Mouse (Mus musculus) intestine, embryonic 16.5 days (tissue): ENCODE measurements around the gene Atl3. TPM values are rescaled to one million over a fixed set of nuclear protein-coding genes. Genes with fewer than 3 reads are reported as not detected.
A peak's percentile ranks its signal among the peaks of the same experiment; 100 is the strongest.

ENCODE experiments used
- ATAC-seq: fragments of 200-750 bp; cut with Nextera tagmentation; 2 replicates; pipeline ENCODE4 v1.8.0; 2017; ENCODE audit warnings: moderate TSS enrichment, moderate library complexity
- H3K27ac ChIP-seq: fragments of 300-500 bp; sonication (generic); 2 replicates; pipeline ENCODE4 v1.5.1; 2014; ENCODE audit warnings: mild to moderate bottlenecking, low read length
- H3K27me3 ChIP-seq: fragments of 300-500 bp; sonication (generic); replicated peaks from 2 replicates; pipeline ENCODE4 v1.6.1; 2014; ENCODE audit warnings: low read length, control low read depth, mixed read lengths; ENCODE audit not compliant: control insufficient read depth, insufficient read depth
- H3K36me3 ChIP-seq: fragments of 300-500 bp; sonication (generic); 2 replicates; pipeline ENCODE4 v1.6.1; 2014; ENCODE audit warnings: low read length, control low read depth; ENCODE audit not compliant: control insufficient read depth, insufficient read depth
- H3K4me1 ChIP-seq: fragments of 300-500 bp; sonication (generic); 2 replicates; pipeline ENCODE4 v1.6.1; 2014; ENCODE audit warnings: low read length, control low read depth, mixed read lengths; ENCODE audit not compliant: control insufficient read depth, insufficient read depth
- H3K4me2 ChIP-seq: fragments of 300-500 bp; sonication (generic); 2 replicates; pipeline ENCODE4 v1.6.1; 2014; ENCODE audit warnings: low read depth, low read length, control low read depth
- H3K4me3 ChIP-seq: fragments of 300-500 bp; sonication (generic); 2 replicates; pipeline ENCODE4 v1.5.1; 2014; ENCODE audit warnings: mild to moderate bottlenecking, low read length
- H3K9ac ChIP-seq: fragments of 300-500 bp; sonication (generic); 2 replicates; pipeline ENCODE4 v1.6.1; 2014; ENCODE audit warnings: low read depth, low read length
- H3K9me3 ChIP-seq: fragments of 300-500 bp; sonication (generic); 2 replicates; pipeline ENCODE4 v1.6.1; 2016; ENCODE audit warnings: low read length, control low read depth; ENCODE audit not compliant: control insufficient read depth
- WGBS: fragments of 180-500 bp; shearing (Covaris S2); extraction: QIAGEN DNeasy Blood & Tissue Kit; methylation state at CpG from one replicate; pipeline ENCODE4 v1.1.7; 2014; 5-methylcytosine and 5-hydroxymethylcytosine counted together
- polyA plus RNA-seq: library from polyadenylated mRNA; unstranded; fragments of >200 nt; fragmentation: Nextera tagmentation; extraction: Ambion mirVana; gene quantifications from 2 replicates; pipeline ENCODE4 v1.2.1, GENCODE M21; 2015

Atl3 gene
- 6.1 and 7.7 TPM in 2 replicates for polyA plus RNA-seq

DNA sequence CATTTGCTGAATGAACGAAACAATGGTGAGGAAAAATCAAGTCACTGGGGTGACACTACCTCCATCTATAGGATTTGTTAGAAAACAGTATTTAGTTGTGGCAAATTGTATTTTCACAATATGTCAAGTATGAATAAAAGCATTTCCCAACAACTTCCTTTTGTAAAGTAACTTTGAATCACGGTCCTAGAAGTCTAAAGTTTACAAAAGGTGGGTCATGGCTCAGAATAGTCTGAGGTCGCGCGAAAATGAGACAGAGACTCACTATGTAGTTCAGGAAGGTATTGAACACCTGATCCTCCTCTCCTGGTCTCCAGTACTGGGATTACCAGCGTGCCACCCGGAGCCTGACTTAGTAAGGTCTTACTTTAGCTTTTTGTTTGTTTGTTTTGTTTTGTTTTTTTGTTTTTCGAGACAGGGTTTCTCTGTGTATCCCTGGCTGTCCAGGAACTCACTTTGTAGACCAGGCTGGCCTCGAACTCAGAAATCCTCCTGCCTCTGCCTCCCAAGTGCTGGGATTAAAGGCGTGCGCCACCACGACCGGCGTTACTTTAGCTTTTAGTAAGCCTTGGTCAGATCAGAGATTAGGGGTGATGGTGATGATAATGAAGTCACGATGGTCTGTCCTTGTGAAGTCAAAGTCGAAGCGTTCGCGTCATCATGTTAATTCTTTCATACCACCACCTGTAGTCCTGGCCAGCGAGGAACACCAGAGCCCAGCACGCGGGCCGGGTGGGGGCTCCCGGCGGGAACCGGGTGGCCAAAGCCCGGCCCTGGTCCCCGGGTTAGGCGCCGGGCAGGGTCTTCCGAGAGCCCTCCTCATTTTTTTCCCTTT, at the start of gene Atl3:
Gene Atl3, plus strand, starts transcription at position 689 of the 835 bp plus-strand sequence.
- Histone ChIP-seq H3K27ac (peak within 1 kb of the TSS; percentile 99), H3K4me3 (peak within 1 kb of the TSS; percentile 78), H3K27me3 (no peaks in the 10 kb centered on the region), H3K4me1 (peaks cover 2% of the 10 kb centered on the region; the same call in 1 of the 2 replicates), H3K4me2 (peak within 1 kb of the TSS; percentile 77), H3K9ac (peak within 1 kb of the TSS; percentile 95), H3K36me3 (no peaks in the 10 kb centered on the region), H3K9me3 (no peaks in the 10 kb centered on the region)
- ATAC-seq: no peak
- 26% methylated on average over 31 of the region's 31 CpGs for WGBS

DNA sequence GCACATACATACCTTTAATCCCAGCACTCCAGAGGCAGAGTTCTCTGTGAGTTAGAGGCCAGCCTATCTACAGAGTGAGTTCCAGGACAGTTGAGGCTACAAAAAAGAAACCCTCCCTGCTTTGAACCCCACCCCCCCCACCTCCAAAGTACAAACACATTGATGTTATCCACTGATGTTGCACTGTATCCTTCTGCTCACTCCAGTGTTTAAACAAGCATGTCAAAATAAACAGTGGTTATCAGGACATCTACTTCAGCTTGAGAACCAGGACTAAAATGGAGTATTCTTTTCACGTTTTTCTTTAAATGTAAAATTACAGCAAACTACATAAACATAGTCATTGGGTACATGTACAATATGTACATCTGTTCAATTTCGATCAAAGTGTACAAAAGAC, 48.7 kb upstream of the Atl3 start:
- Histone ChIP-seq H3K27me3 (no peaks in the 10 kb centered on the region), H3K36me3 (no peaks in the 10 kb centered on the region), H3K9me3 (no peaks in the 10 kb centered on the region), H3K4me2 (no peak overlapping the region), H3K27ac (no peak overlapping the region), H3K9ac (no peak overlapping the region), H3K4me1 (peaks cover 6% of the 10 kb centered on the region), H3K4me3 (no peak overlapping the region)
- no peak for ATAC-seq
- WGBS: 77% methylated on average over 2 of the region's 2 CpGs

DNA sequence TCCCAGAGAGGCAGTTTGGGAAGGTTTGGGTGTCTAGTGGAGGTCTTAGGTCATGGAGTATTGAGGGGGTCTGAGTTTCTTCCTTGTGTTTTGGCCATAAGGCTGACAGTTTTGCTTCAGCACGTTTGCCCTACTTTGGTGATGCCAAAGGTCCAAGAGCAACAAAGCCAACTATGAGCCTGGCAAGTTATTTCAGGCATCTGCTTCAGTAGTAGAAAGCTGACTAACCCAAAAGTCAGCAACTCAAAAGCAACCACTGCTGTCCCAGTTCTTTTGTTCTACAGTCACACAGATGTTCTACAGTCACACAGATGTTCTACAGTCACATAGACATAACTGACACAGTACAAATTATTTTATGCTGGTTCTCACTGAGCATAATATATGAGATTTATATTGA, 48.2 kb upstream of the Atl3 start:
- Histone ChIP-seq H3K9ac (no peak overlapping the region), H3K4me1 (peaks cover 6% of the 10 kb centered on the region), H3K4me2 (no peak overlapping the region), H3K4me3 (no peak overlapping the region), H3K27ac (no peak overlapping the region), H3K9me3 (no peaks in the 10 kb centered on the region), H3K36me3 (no peaks in the 10 kb centered on the region), H3K27me3 (no peaks in the 10 kb centered on the region)
- no peak for ATAC-seq
- WGBS: 93% methylated on average over 1 of the region's 1 CpGs

DNA sequence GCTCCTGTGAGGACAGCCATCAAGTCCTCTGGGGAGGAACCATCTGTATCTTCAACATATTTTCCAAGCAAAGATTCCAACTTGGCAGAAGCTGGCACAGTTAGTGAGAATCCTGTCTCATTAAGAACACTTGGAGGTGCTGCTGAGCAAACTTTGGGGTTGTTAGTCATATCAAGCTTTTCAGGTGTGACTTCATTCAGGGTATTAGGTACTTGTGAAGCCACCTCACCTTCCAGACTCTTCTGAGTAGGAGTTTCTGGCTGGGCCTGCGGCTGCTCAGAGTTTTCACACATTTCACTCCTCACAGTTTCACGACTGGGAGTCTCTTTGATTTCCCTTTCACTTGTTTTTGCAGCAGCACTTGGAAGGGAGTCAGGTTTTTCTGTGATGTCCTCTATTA, 37.0 kb upstream of the Atl3 start:
- H3K27ac ChIP-seq: no peak overlapping the region
- H3K9me3 ChIP-seq: no peaks in the 10 kb centered on the region
- ATAC-seq: no peak
- H3K36me3 ChIP-seq: no peaks in the 10 kb centered on the region
- H3K4me1 ChIP-seq: 0 out of 2 replicates have a peak, but pooled peaks cover under 1% of the 10 kb centered on the region
- H3K9ac ChIP-seq: no peak overlapping the region
- 69% methylated on average over 2 of the region's 2 CpGs for WGBS
- H3K4me2 ChIP-seq: no peak overlapping the region
- H3K27me3 ChIP-seq: no peaks in the 10 kb centered on the region
- H3K4me3 ChIP-seq: no peak overlapping the region

DNA sequence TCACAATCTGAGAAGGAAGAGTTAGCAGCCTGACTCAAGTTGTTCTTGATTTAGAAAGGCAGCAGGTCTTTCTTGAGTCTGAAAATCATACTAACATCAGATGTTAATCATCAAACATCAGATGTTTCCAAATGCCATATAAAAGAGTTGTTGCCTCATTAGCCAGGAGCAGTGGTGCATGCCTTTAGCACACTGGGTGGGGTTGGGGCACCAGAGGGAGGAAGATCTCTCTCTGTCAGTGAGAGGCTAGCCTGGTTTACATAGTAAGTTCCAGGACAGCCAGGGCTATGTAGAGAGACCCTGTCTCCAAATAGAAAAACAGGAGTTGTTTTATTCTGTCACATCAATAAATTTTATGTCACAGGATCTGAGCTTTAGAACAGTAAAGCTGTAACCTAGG, 34.9 kb upstream of the Atl3 start:
- Histone ChIP-seq H3K9me3 (no peaks in the 10 kb centered on the region), H3K9ac (no peak overlapping the region), H3K27me3 (no peaks in the 10 kb centered on the region), H3K27ac (no peak overlapping the region), H3K4me3 (no peak overlapping the region), H3K4me1 (no peaks in the 10 kb centered on the region), H3K4me2 (no peak overlapping the region), H3K36me3 (no peaks in the 10 kb centered on the region)
- ATAC-seq: no peak

DNA sequence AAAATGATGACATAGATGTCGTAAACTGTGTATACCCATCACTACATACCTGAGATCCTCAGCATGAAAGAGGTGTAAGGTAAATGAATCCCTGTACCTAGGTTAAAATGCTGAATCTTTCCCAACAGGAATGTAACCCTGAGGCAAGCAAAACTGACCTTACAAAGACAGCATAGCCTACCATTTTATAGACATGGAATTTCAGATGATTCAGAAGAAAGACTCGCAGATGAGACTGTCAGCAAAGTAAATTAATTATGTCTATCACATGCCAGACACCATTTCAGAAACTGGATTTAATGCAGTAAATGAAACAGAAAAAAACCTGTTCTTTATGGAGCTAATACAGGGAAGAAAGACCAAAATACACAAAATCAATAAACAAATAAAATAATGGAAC, 34.5 kb upstream of the Atl3 start:
- H3K36me3 ChIP-seq: no peaks in the 10 kb centered on the region
- WGBS: 84% methylated on average over 2 of the region's 2 CpGs
- H3K27ac ChIP-seq: no peak overlapping the region
- ATAC-seq: no peak
- no peak overlapping the region for H3K4me3 ChIP-seq
- no peaks in the 10 kb centered on the region for H3K9me3 ChIP-seq
- H3K27me3 ChIP-seq: no peaks in the 10 kb centered on the region
- H3K4me2 ChIP-seq: no peak overlapping the region
- H3K9ac ChIP-seq: no peak overlapping the region
- no peaks in the 10 kb centered on the region for H3K4me1 ChIP-seq

DNA sequence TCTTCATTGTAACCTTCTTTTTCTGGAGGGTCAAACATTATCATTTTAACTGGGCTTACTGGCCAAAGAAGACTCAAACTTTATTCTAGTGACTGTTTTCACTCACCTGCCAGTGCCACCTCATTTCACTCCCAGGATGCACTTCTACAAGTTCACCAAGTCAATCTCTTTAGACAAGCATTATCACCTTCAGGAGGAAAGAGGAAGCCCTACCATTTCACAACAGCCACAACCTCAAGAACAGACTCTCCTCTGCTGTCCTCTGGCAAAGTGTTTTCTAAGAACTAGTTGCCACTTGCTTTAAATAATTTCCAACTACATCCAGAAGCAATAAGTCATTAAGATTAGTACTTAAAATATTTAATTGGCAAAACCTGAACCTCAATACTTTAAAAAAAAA, 25.9 kb upstream of the Atl3 start:
- Histone ChIP-seq H3K9me3 (no peaks in the 10 kb centered on the region), H3K4me1 (0 out of 2 replicates have a peak, but pooled peaks cover 3% of the 10 kb centered on the region), H3K4me2 (no peak overlapping the region), H3K36me3 (no peaks in the 10 kb centered on the region), H3K27ac (no peak overlapping the region), H3K9ac (no peak overlapping the region), H3K27me3 (no peaks in the 10 kb centered on the region), H3K4me3 (no peak overlapping the region)
- no peak for ATAC-seq

DNA sequence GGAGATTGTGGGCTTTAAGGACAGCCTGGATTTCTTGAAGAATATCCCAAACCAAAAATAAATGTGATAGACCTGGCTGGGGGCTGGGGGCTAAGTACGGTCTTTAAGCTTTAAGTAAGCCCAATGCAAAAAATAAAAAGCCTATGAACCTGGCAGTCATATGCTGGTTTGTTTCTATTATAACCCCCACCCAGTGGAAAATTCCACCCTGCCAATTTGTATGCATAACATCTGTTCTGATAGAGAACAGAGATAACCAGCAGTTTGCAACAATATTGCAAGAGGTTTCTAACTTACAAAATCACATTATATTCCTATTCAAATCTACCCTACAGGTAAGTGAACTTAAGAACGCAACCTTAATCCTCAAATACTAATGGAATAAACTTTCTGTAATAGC, 23.2 kb upstream of the Atl3 start:
- Histone ChIP-seq H3K4me1 (0 out of 2 replicates have a peak, but pooled peaks cover 3% of the 10 kb centered on the region), H3K27me3 (no peaks in the 10 kb centered on the region), H3K9me3 (no peaks in the 10 kb centered on the region), H3K4me3 (no peak overlapping the region), H3K27ac (no peak overlapping the region), H3K9ac (no peak overlapping the region), H3K4me2 (no peak overlapping the region), H3K36me3 (0 out of 2 replicates have a peak, but pooled peaks cover 2% of the 10 kb centered on the region)
- 94% methylated on average over 2 of the region's 2 CpGs for WGBS
- ATAC-seq: no peak

DNA sequence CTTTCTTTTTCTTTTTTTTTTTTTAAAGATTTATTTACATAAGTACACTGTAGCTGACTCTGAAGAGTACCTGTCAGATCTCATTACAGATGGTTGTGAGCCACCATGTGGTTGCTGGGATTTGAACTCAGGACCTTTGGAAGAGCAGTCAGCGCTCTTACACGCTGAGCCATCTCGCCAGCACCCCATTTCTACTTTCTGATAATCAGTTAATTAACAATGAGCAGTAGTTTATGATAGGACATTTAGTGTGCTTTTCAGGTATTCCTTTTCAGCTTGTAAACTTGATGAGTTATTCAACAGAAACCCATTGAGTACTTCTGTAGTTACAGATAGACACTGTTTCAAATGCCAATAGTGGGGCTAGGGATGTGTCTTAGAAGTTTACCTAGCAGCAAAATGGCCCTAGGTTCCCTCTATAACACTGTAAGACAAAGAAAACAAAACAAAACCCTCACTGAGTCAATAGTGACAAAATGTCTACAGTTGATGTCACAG, 14.0 kb upstream of the Atl3 start:
- Histone ChIP-seq H3K4me2 (no peak overlapping the region), H3K4me1 (peaks cover 7% of the 10 kb centered on the region), H3K9ac (no peak overlapping the region), H3K27me3 (no peaks in the 10 kb centered on the region), H3K36me3 (no peaks in the 10 kb centered on the region), H3K4me3 (no peak overlapping the region), H3K27ac (no peak overlapping the region), H3K9me3 (no peaks in the 10 kb centered on the region)
- 98% methylated on average over 3 of the region's 3 CpGs for WGBS
- ATAC-seq: no peak
